Mouse (Mus musculus) spleen, postnatal 36 days (tissue): ENCODE measurements around the gene Nostrin.

ENCODE experiments used
- DNase-seq, 2 experiments: peaks; one replicate each; pipeline ENCODE4 v3.0.0; 2022; ENCODE audit warnings: low spot score in 2 of 2, mixed read lengths in 1 of 2

The Nostrin gene

GRCm38 (mm10) chr2:69135661-69136576 lies at the start of gene Nostrin:
Nostrin (plus strand) TSS chr2:69135800.
- DNase-seq = no peak

- no peak for DNase-seq
These were observed 48.9 kb upstream of the Nostrin start for GRCm38 (mm10) chr2:69086505-69087260.

GRCm38 (mm10) chr2:69095836-69096235 lies 39.8 kb upstream of the Nostrin start:
- no peak for DNase-seq

GRCm38 (mm10) chr2:69096821-69097220 lies 38.8 kb upstream of the Nostrin start:
- DNase-seq = no peak

GRCm38 (mm10) chr2:69097526-69097925 lies 38.1 kb upstream of the Nostrin start:
- no peak for DNase-seq

GRCm38 (mm10) chr2:69098701-69099100 lies 36.9 kb upstream of the Nostrin start:
- DNase-seq = no peak

GRCm38 (mm10) chr2:69099147-69099546 lies 36.5 kb upstream of the Nostrin start:
- DNase-seq = no peak

GRCm38 (mm10) chr2:69100706-69101105 lies 34.9 kb upstream of the Nostrin start:
- DNase-seq = peak in 1 of 2 experiments; percentile 9

GRCm38 (mm10) chr2:69103526-69103925 lies 32.1 kb upstream of the Nostrin start:
- DNase-seq = no peak

GRCm38 (mm10) chr2:69104511-69105145 lies 31.0 kb upstream of the Nostrin start:
- DNase-seq = no peak

- DNase-seq = no peak
These were observed 26.4 kb upstream of the Nostrin start for GRCm38 (mm10) chr2:69109246-69109645.

- DNase-seq = no peak
These were observed 25.9 kb upstream of the Nostrin start for GRCm38 (mm10) chr2:69109710-69110109.

GRCm38 (mm10) chr2:69112609-69113008 lies 23.0 kb upstream of the Nostrin start:
- no peak for DNase-seq

GRCm38 (mm10) chr2:69113829-69114547 lies 21.6 kb upstream of the Nostrin start:
- DNase-seq = no peak

- DNase-seq = no peak
These were observed 19.7 kb upstream of the Nostrin start for GRCm38 (mm10) chr2:69115921-69116320.

GRCm38 (mm10) chr2:69116767-69117166 lies 18.8 kb upstream of the Nostrin start:
- DNase-seq = no peak

- no peak for DNase-seq
These were observed 16.6 kb upstream of the Nostrin start for GRCm38 (mm10) chr2:69118994-69119393.

GRCm38 (mm10) chr2:69119718-69120117 lies 15.9 kb upstream of the Nostrin start:
- DNase-seq = no peak

- DNase-seq = no peak
These were observed 13.9 kb upstream of the Nostrin start for GRCm38 (mm10) chr2:69121681-69122080.

- no peak for DNase-seq
These were observed 10.2 kb upstream of the Nostrin start for GRCm38 (mm10) chr2:69125425-69125824.

GRCm38 (mm10) chr2:69128321-69128720 lies 7.3 kb upstream of the Nostrin start:
- no peak for DNase-seq
